In genomic region chr2:52533696-52534095, GRCm38 (mm10) we compare ENCODE assay signal across 30 mouse cellular contexts.
DNase-seq lines count a peak whose midpoint lies in the region; TF ChIP-seq lines count a peak whose summit lies in the region.
"Had no signal": no experiment of that assay in that cellular context is flagged by ENCODE, and none has a peak within 500 bp of the region (broad histone marks: within the 10 kb centered on the region; RNA-seq: fewer than 3 reads in every experiment).

No protein-coding gene starts in this region.

- intact Hi-C loops in gastrocnemius, adult 2 months (cut with DNase I), result no loop called here
- intact Hi-C loops in heart, postnatal 10 days (cut with DNase I), result no loop called here
- intact Hi-C loops in left cerebral cortex, postnatal 25 days (cut with DNase I), result no loop called here

- no peak overlapping the region for H3K4me3 ChIP-seq in gastrocnemius, adult 2 months
- H3K4me3 ChIP-seq: embryonic facial prominence, embryonic 12.5 days; forebrain, embryonic 10.5 days; forebrain, embryonic 15.5 days; heart, embryonic 15.5 days; hindbrain, embryonic 10.5 days; hindbrain, embryonic 15.5 days; limb, embryonic 10.5 days; limb, embryonic 15.5 days had no signal

- peak overlapping the region; percentile 54 for H3K27ac ChIP-seq in gastrocnemius, adult 2 months
- H3K27ac ChIP-seq: embryonic facial prominence, embryonic 12.5 days; forebrain, embryonic 10.5 days; forebrain, embryonic 15.5 days; heart, embryonic 15.5 days; hindbrain, embryonic 10.5 days; hindbrain, embryonic 15.5 days; limb, embryonic 10.5 days; limb, embryonic 15.5 days; liver, embryonic 14.5 days had no signal

- DNase-seq in gastrocnemius, adult 2 months, result no peak
- no peak for DNase-seq in gastrocnemius, postnatal 4 days (ENCODE audit: low spot score in 2 of 2)
- DNase-seq in heart, postnatal 10 days, result peak; percentile 26 to 28
- no peak for DNase-seq in heart, postnatal 4 days
- peak; percentile 17 to 32 for DNase-seq in left cerebral cortex, postnatal 25 days (ENCODE audit: low spot score in 2 of 2)
- no peak for DNase-seq in left cerebral cortex, adult 8-10 months (ENCODE audit: low spot score in 2 of 2)
- DNase-seq in spleen, adult 12 weeks (ENCODE audit: low spot score), result no peak
- DNase-seq: adrenal gland, postnatal 10 days; cerebellum, adult 11 months; cerebellum, adult 9-10 months; embryo, embryonic 11 days; gastrocnemius, postnatal 10 days; kidney, adult 11 months; kidney, postnatal 25 days; lung, embryonic 14.5 days; lung, postnatal 14 days; midbrain, embryonic 14.5 days; retina, postnatal 1 day; right cerebral cortex, postnatal 14 days; spleen, adult 18-20 months; thymus, postnatal 14 days had no signal

- TF ChIP-seq CTCF in gastrocnemius, adult 2 months (IDR thresholded peaks at IDR 0.05), result no peak

Comparison
In these comparisons a context has a peak if more than half of its experiments do, and no peak if none do; other contexts are left out.
1. DNase-seq: peak in heart, postnatal 10 days (2 of 2) and left cerebral cortex, postnatal 25 days (2 of 2); none in gastrocnemius, adult 2 months (single experiment), gastrocnemius, postnatal 4 days (0 of 2), heart, postnatal 4 days (single experiment), left cerebral cortex, adult 8-10 months (0 of 2) and spleen, adult 12 weeks (single experiment).